Mouse (Mus musculus) midbrain, embryonic 14.5 days (tissue): Measurements from ENCODE around the gene Xpo4. TPM values are rescaled to one million over a fixed set of nuclear protein-coding genes. Genes with fewer than 3 reads are reported as not detected.

Experiments used
- ATAC-seq: fragments of 200-750 bp; cut with Nextera tagmentation; 2 replicates; pipeline ENCODE4 v1.8.0; 2017; ENCODE audit warnings: moderate number of reproducible peaks, moderate library complexity; ENCODE audit not compliant: low FRiP score, low TSS enrichment
- DNase-seq: peaks from one replicate; pipeline ENCODE4 v3.0.0-alpha.2; 2015
- H3K27ac ChIP-seq: fragments of 300-500 bp; sonication (generic); replicated peaks from 2 replicates; pipeline ENCODE4 v1.5.1; 2014; ENCODE audit warnings: mild to moderate bottlenecking, low read depth, low read length, moderate library complexity
- H3K27me3 ChIP-seq: fragments of 300-500 bp; sonication (generic); 2 replicates; pipeline ENCODE4 v1.6.1; 2014; ENCODE audit warnings: low read length, control low read depth, mixed read lengths; ENCODE audit not compliant: control insufficient read depth, insufficient read depth
- H3K36me3 ChIP-seq: fragments of 300-500 bp; sonication (generic); 2 replicates; pipeline ENCODE4 v1.6.1; 2014; ENCODE audit warnings: low read length, control low read depth; ENCODE audit not compliant: control insufficient read depth, insufficient read depth
- H3K4me1 ChIP-seq: fragments of 300-500 bp; sonication (generic); 2 replicates; pipeline ENCODE4 v1.6.1; 2014; ENCODE audit warnings: mild to moderate bottlenecking, antibody characterized with exemption, low read length, control low read depth; ENCODE audit not compliant: control insufficient read depth, insufficient read depth
- H3K4me2 ChIP-seq: fragments of 300-500 bp; sonication (generic); 2 replicates; pipeline ENCODE4 v1.6.1; 2014; ENCODE audit warnings: mild to moderate bottlenecking, low read length, moderate library complexity
- H3K4me3 ChIP-seq: fragments of 300-500 bp; sonication (generic); replicated peaks from 2 replicates; pipeline ENCODE4 v1.5.1; 2014; ENCODE audit warnings: low read depth, low read length
- H3K9ac ChIP-seq: fragments of 300-500 bp; sonication (generic); replicated peaks from 2 replicates; pipeline ENCODE4 v1.6.1; 2014; ENCODE audit warnings: mild to moderate bottlenecking, low read length, moderate library complexity
- H3K9me3 ChIP-seq: fragments of 300-500 bp; sonication (generic); 2 replicates; pipeline ENCODE4 v1.6.1; 2016; ENCODE audit warnings: low read length, control low read depth, mixed read lengths; ENCODE audit not compliant: control insufficient read depth
- WGBS: fragments of 180-500 bp; shearing (Covaris S2); extraction: QIAGEN DNeasy Blood & Tissue Kit; methylation state at CpG from one replicate; pipeline ENCODE4 v1.1.7; 2014; 5-methylcytosine and 5-hydroxymethylcytosine counted together
- polyA plus RNA-seq: library from polyadenylated mRNA; unstranded; fragments of >200 nt; fragmentation: Nextera tagmentation; extraction: Ambion mirVana; gene quantifications from 2 replicates; pipeline ENCODE4 v1.2.1, GENCODE M21; 2014

The Xpo4 gene
- polyA plus RNA-seq: 13.5 and 18.7 TPM in 2 replicates

- peak; percentile 95 for ATAC-seq
- Histone ChIP-seq H3K9ac (peak within 1 kb of the TSS; percentile 85), H3K27me3 (no peaks in the 10 kb centered on the region), H3K27ac (peak within 1 kb of the TSS; percentile 97), H3K4me3 (peak within 1 kb of the TSS; percentile 81), H3K4me1 (peaks cover 16% of the 10 kb centered on the region), H3K36me3 (no peaks in the 10 kb centered on the region), H3K4me2 (peak within 1 kb of the TSS; percentile 97), H3K9me3 (no peaks in the 10 kb centered on the region)
- peak; percentile 94 for DNase-seq
- WGBS: under 1% methylated on average over 80 of the region's 80 CpGs
Observed at GRCm38 (mm10) chr14:57664822-57665627, at the start of gene Xpo4. Gene Xpo4, minus strand, starts transcription at chr14:57665430.

- Histone ChIP-seq H3K27me3 (no peaks in the 10 kb centered on the region), H3K36me3 (no peaks in the 10 kb centered on the region), H3K4me2 (no peak overlapping the region), H3K4me3 (no peak overlapping the region), H3K27ac (no peak overlapping the region), H3K9ac (no peak overlapping the region), H3K4me1 (peaks cover 18% of the 10 kb centered on the region), H3K9me3 (no peaks in the 10 kb centered on the region)
- no peak for DNase-seq
- no peak for ATAC-seq
- 97% methylated on average over 1 of the region's 1 CpGs for WGBS
Observed at GRCm38 (mm10) chr14:57712884-57713283, 47.7 kb upstream of the Xpo4 start.

- Histone ChIP-seq H3K9me3 (no peaks in the 10 kb centered on the region), H3K27me3 (no peaks in the 10 kb centered on the region), H3K36me3 (no peaks in the 10 kb centered on the region), H3K4me1 (peaks cover 29% of the 10 kb centered on the region), H3K4me2 (no peak overlapping the region), H3K27ac (no peak overlapping the region), H3K9ac (no peak overlapping the region), H3K4me3 (no peak overlapping the region)
- ATAC-seq (no peak), DNase-seq (no peak)
- WGBS: 93% methylated on average over 6 of the region's 6 CpGs
Observed at GRCm38 (mm10) chr14:57711059-57711458, 45.8 kb upstream of the Xpo4 start.

- H3K4me2 ChIP-seq: peak overlapping the region; percentile 8; the same call in 1 of the 2 replicates
Observed at GRCm38 (mm10) chr14:57709171-57709570, 43.9 kb upstream of the Xpo4 start.

GRCm38 (mm10) chr14:57708580-57708979 lies 43.4 kb upstream of the Xpo4 start:
- Histone ChIP-seq H3K9me3 (no peaks in the 10 kb centered on the region), H3K9ac (no peak overlapping the region), H3K4me3 (no peak overlapping the region), H3K27ac (no peak overlapping the region), H3K4me2 (no peak overlapping the region), H3K36me3 (no peaks in the 10 kb centered on the region), H3K27me3 (no peaks in the 10 kb centered on the region), H3K4me1 (peaks cover 29% of the 10 kb centered on the region)
- WGBS: 59% methylated on average over 7 of the region's 7 CpGs
- DNase-seq (peak; percentile 19), ATAC-seq (no peak)

More at GRCm38 (mm10) chr14:57709171-57709570, 43.9 kb upstream of the Xpo4 start:
- no peak for ATAC-seq
- H3K4me1 ChIP-seq: peaks cover 29% of the 10 kb centered on the region
- DNase-seq: peak; percentile 45
- H3K9me3 ChIP-seq: no peaks in the 10 kb centered on the region
- WGBS: 12% methylated on average over 10 of the region's 10 CpGs
- H3K9ac ChIP-seq: no peak overlapping the region
- no peaks in the 10 kb centered on the region for H3K27me3 ChIP-seq
- H3K36me3 ChIP-seq: no peaks in the 10 kb centered on the region
- no peak overlapping the region for H3K27ac ChIP-seq
- no peak overlapping the region for H3K4me3 ChIP-seq

- Histone ChIP-seq H3K9ac (peak overlapping the region; percentile 36), H3K4me3 (no peak overlapping the region), H3K9me3 (no peaks in the 10 kb centered on the region), H3K27ac (peak overlapping the region; percentile 60), H3K27me3 (no peaks in the 10 kb centered on the region), H3K4me2 (peak overlapping the region; percentile 14; the same call in 1 of the 2 replicates), H3K4me1 (peaks cover 29% of the 10 kb centered on the region), H3K36me3 (no peaks in the 10 kb centered on the region)
- 25% methylated on average over 18 of the region's 18 CpGs for WGBS
- no peak for ATAC-seq
- DNase-seq: peak; percentile 52
Observed at GRCm38 (mm10) chr14:57707100-57707893, 42.1 kb upstream of the Xpo4 start.

- WGBS: 63% methylated on average over 4 of the region's 4 CpGs
- ATAC-seq (no peak), DNase-seq (peak; percentile 44)
- Histone ChIP-seq H3K27ac (no peak overlapping the region; the same call in 1 of the 2 replicates), H3K9ac (no peak overlapping the region), H3K4me2 (no peak overlapping the region), H3K4me3 (no peak overlapping the region), H3K9me3 (no peaks in the 10 kb centered on the region), H3K36me3 (no peaks in the 10 kb centered on the region), H3K4me1 (peaks cover 29% of the 10 kb centered on the region), H3K27me3 (no peaks in the 10 kb centered on the region)
Observed at GRCm38 (mm10) chr14:57706760-57707099, 41.5 kb upstream of the Xpo4 start.

GRCm38 (mm10) chr14:57705759-57706158 lies 40.5 kb upstream of the Xpo4 start:
- DNase-seq (no peak), ATAC-seq (no peak)
- no peaks in the 10 kb centered on the region for H3K36me3 ChIP-seq
- no peak overlapping the region for H3K9ac ChIP-seq
- 91% methylated on average over 4 of the region's 4 CpGs for WGBS
- H3K27ac ChIP-seq: no peak overlapping the region
- peaks cover 29% of the 10 kb centered on the region for H3K4me1 ChIP-seq
- H3K27me3 ChIP-seq: no peaks in the 10 kb centered on the region
- no peak overlapping the region for H3K4me2 ChIP-seq
- H3K9me3 ChIP-seq: no peaks in the 10 kb centered on the region
- H3K4me3 ChIP-seq: no peak overlapping the region
